Mouse (Mus musculus): Measurements from ENCODE around the gene Olfr1366. TPM values are rescaled to one million over a fixed set of nuclear protein-coding genes. Genes with fewer than 3 reads are reported as not detected.

The Olfr1366 gene
- polyA plus RNA-seq, 1 experiment from 2014 or later = 0.14 TPM

DNA sequence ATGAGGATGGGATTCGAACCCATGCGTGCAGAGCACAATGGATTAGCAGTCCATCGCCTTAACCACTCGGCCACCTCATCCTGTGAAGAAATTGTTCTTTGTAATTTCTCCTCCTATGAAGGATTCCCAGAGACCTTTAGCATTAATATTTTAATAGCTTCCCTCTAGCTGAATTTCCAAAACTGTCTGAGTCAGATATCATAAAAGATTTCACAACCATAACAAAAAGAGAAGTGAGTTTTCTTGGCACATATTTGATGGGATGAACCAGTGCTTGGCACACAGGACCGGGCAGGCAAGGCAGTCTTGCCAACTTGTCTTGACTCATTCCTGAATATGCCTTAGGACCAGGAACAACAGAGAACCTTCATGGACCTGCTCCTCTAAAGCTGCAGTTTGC lies 49.8 kb downstream of the Olfr1366 start:
- ATAC-seq (ENCODE audit: low FRiP score, low read depth) = no peak
- no peaks in the 10 kb centered on the region for H3K4me1 ChIP-seq
- no peak overlapping the region for H3K27ac ChIP-seq
- no peak overlapping the region for H3K9ac ChIP-seq
- no peaks in the 10 kb centered on the region for H3K9me3 ChIP-seq
- no peaks in the 10 kb centered on the region for H3K27me3 ChIP-seq (replicated peaks)
- 94% methylated on average over 5 of the region's 5 CpGs for WGBS
- no peak overlapping the region for H3K4me3 ChIP-seq
- no peak overlapping the region for H3K4me2 ChIP-seq (replicated peaks)
- H3K36me3 ChIP-seq = no peaks in the 10 kb centered on the region

DNA sequence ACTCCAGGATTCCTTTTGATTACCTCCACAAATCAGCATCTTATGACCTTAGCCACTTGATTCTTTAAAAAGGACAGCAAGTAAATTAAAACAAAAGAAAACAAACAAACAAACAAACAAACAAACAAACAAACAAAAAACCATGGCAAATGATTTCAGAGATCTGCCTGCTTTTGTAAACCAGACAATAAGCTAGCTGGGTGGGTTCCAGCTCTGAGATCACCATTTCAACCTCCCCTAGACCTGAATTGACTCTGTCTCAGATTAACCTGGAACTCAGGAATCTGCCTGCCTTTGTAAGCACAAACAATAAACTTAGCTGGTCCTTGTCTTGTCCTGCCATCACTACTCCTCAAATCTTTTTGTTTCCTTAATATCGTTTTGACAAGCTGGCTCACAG lies 55.7 kb downstream of the Olfr1366 start:
- no peak overlapping the region for H3K4me2 ChIP-seq (replicated peaks)
- WGBS = 91% methylated on average over 1 of the region's 1 CpGs
- H3K9ac ChIP-seq = no peak overlapping the region
- no peak for ATAC-seq (ENCODE audit: low FRiP score, low read depth)
- H3K36me3 ChIP-seq = peaks cover 18% of the 10 kb centered on the region; the same call in 1 of the 2 replicates
- no peak overlapping the region for H3K4me3 ChIP-seq
- no peaks in the 10 kb centered on the region for H3K9me3 ChIP-seq
- H3K27ac ChIP-seq = no peak overlapping the region
- no peaks in the 10 kb centered on the region for H3K27me3 ChIP-seq (replicated peaks)
- H3K4me1 ChIP-seq = no peaks in the 10 kb centered on the region

Other genes starting within 250 kb of the Olfr1366 start
- gene Gpx6, start 230.7 kb downstream of the Olfr1366 start, polyA plus RNA-seq (2016; fragmentation: Nextera tagmentation; extraction: Ambion mirVana) = 0.15 TPM in 1 of 2 replicates, not detected in the other
- gene Olfr1367, start 195.9 kb downstream of the Olfr1366 start, polyA plus RNA-seq (2016; fragmentation: Nextera tagmentation; extraction: Ambion mirVana) = not detected in 2 replicates
- 14.9 and 15.8 TPM in 2 replicates for gene Zscan12, start 180.0 kb downstream of the Olfr1366 start, polyA plus RNA-seq (2016; fragmentation: Nextera tagmentation; extraction: Ambion mirVana)
- 88.2 and 89.0 TPM in 2 replicates for gene Zkscan3, start 140.1 kb downstream of the Olfr1366 start, polyA plus RNA-seq (2016; fragmentation: Nextera tagmentation; extraction: Ambion mirVana)
- gene Pgbd1, start 101.8 kb downstream of the Olfr1366 start, polyA plus RNA-seq (2016; fragmentation: Nextera tagmentation; extraction: Ambion mirVana) = 4.2 and 4.5 TPM in 2 replicates
- 22.9 and 26.7 TPM in 2 replicates for gene Zscan26, start 89.1 kb downstream of the Olfr1366 start, polyA plus RNA-seq (2016; fragmentation: Nextera tagmentation; extraction: Ambion mirVana)
- gene Nkapl, start 74.3 kb downstream of the Olfr1366 start, polyA plus RNA-seq (2016; fragmentation: Nextera tagmentation; extraction: Ambion mirVana) = 2.2 and 2.5 TPM in 2 replicates
- gene Zkscan4, start 63.9 kb downstream of the Olfr1366 start, polyA plus RNA-seq (2016; fragmentation: Nextera tagmentation; extraction: Ambion mirVana) = 6.0 and 6.2 TPM in 2 replicates
- gene Gm10065, start 63.4 kb downstream of the Olfr1366 start, polyA plus RNA-seq (2016; fragmentation: Nextera tagmentation; extraction: Ambion mirVana) = not detected in 2 replicates
- 0.19 and 0.40 TPM in 2 replicates for gene AK157302, start 47.6 kb downstream of the Olfr1366 start, polyA plus RNA-seq (2016; fragmentation: Nextera tagmentation; extraction: Ambion mirVana)
- 2.4 and 3.0 TPM in 2 replicates for gene Gm11273, start 41.4 kb downstream of the Olfr1366 start, polyA plus RNA-seq (2016; fragmentation: Nextera tagmentation; extraction: Ambion mirVana)
- gene Zkscan8, start 11.7 kb downstream of the Olfr1366 start, polyA plus RNA-seq (2016; fragmentation: Nextera tagmentation; extraction: Ambion mirVana) = 5.9 and 6.8 TPM in 2 replicates
- 0.06 TPM in 1 of 2 replicates, not detected in the other for gene Olfr1535, start 17.1 kb upstream of the Olfr1366 start, polyA plus RNA-seq (2016; fragmentation: Nextera tagmentation; extraction: Ambion mirVana)
- not detected in 2 replicates for gene Olfr1364, start 39.0 kb upstream of the Olfr1366 start, polyA plus RNA-seq (2016; fragmentation: Nextera tagmentation; extraction: Ambion mirVana)
- not detected in 2 replicates for gene Olfr1362, start 71.2 kb upstream of the Olfr1366 start, polyA plus RNA-seq (2016; fragmentation: Nextera tagmentation; extraction: Ambion mirVana)
- gene Olfr11, start 99.7 kb upstream of the Olfr1366 start, polyA plus RNA-seq (2016; fragmentation: Nextera tagmentation; extraction: Ambion mirVana) = not detected in 2 replicates
- gene Olfr1361, start 120.6 kb upstream of the Olfr1366 start, polyA plus RNA-seq (2016; fragmentation: Nextera tagmentation; extraction: Ambion mirVana) = not detected in 2 replicates
- gene Olfr1360, start 134.6 kb upstream of the Olfr1366 start, polyA plus RNA-seq (2016; fragmentation: Nextera tagmentation; extraction: Ambion mirVana) = not detected in 2 replicates
- gene Olfr1359, start 155.3 kb upstream of the Olfr1366 start, polyA plus RNA-seq (2016; fragmentation: Nextera tagmentation; extraction: Ambion mirVana) = not detected in 2 replicates
- gene Hist1h2bl, start 173.3 kb upstream of the Olfr1366 start, polyA plus RNA-seq (2016; fragmentation: Nextera tagmentation; extraction: Ambion mirVana) = 1.6 and 1.7 TPM in 2 replicates
- gene Hist1h2ai, start 173.6 kb upstream of the Olfr1366 start, polyA plus RNA-seq (2016; fragmentation: Nextera tagmentation; extraction: Ambion mirVana) = 16.2 and 34.8 TPM in 2 replicates
- gene Hist1h3h, start 174.9 kb upstream of the Olfr1366 start, polyA plus RNA-seq (2016; fragmentation: Nextera tagmentation; extraction: Ambion mirVana) = 14.0 and 17.0 TPM in 2 replicates
- gene Hist1h2bm, start 179.2 kb upstream of the Olfr1366 start, polyA plus RNA-seq (2016; fragmentation: Nextera tagmentation; extraction: Ambion mirVana) = 2.9 and 4.4 TPM in 2 replicates
- 0.87 and 1.6 TPM in 2 replicates for gene Hist1h4j, start 192.3 kb upstream of the Olfr1366 start, polyA plus RNA-seq (2016; fragmentation: Nextera tagmentation; extraction: Ambion mirVana)
- 0.96 and 2.4 TPM in 2 replicates for gene Hist1h4k, start 207.7 kb upstream of the Olfr1366 start, polyA plus RNA-seq (2016; fragmentation: Nextera tagmentation; extraction: Ambion mirVana)
- gene Hist1h2ak, start 211.0 kb upstream of the Olfr1366 start, polyA plus RNA-seq (2016; fragmentation: Nextera tagmentation; extraction: Ambion mirVana) = 18.4 and 29.6 TPM in 2 replicates
- 2.0 and 3.0 TPM in 2 replicates for gene Hist1h2bn, start 211.3 kb upstream of the Olfr1366 start, polyA plus RNA-seq (2016; fragmentation: Nextera tagmentation; extraction: Ambion mirVana)
- 13.1 and 26.4 TPM in 2 replicates for gene Hist1h1b, start 237.8 kb upstream of the Olfr1366 start, polyA plus RNA-seq (2016; fragmentation: Nextera tagmentation; extraction: Ambion mirVana)
- 97.6 and 126 TPM in 2 replicates for gene Hist1h3i, start 240.6 kb upstream of the Olfr1366 start, polyA plus RNA-seq (2016; fragmentation: Nextera tagmentation; extraction: Ambion mirVana)
- gene Hist1h2an, start 244.4 kb upstream of the Olfr1366 start, polyA plus RNA-seq (2016; fragmentation: Nextera tagmentation; extraction: Ambion mirVana) = 7.9 and 9.0 TPM in 2 replicates
- gene Hist1h2bp, start 244.7 kb upstream of the Olfr1366 start, polyA plus RNA-seq (2016; fragmentation: Nextera tagmentation; extraction: Ambion mirVana) = 0.68 and 1.7 TPM in 2 replicates

Data from neural tube, embryonic 12.5 days (tissue).